Mouse (Mus musculus): ENCODE measurements around the gene Clasrp. TPM values are rescaled to one million over a fixed set of nuclear protein-coding genes. Genes with fewer than 3 reads are reported as not detected.

Gene Clasrp
- polyA plus RNA-seq (2016; fragmentation: Nextera tagmentation; extraction: Ambion mirVana): 77.4 and 78.4 TPM in 2 replicates

DNA sequence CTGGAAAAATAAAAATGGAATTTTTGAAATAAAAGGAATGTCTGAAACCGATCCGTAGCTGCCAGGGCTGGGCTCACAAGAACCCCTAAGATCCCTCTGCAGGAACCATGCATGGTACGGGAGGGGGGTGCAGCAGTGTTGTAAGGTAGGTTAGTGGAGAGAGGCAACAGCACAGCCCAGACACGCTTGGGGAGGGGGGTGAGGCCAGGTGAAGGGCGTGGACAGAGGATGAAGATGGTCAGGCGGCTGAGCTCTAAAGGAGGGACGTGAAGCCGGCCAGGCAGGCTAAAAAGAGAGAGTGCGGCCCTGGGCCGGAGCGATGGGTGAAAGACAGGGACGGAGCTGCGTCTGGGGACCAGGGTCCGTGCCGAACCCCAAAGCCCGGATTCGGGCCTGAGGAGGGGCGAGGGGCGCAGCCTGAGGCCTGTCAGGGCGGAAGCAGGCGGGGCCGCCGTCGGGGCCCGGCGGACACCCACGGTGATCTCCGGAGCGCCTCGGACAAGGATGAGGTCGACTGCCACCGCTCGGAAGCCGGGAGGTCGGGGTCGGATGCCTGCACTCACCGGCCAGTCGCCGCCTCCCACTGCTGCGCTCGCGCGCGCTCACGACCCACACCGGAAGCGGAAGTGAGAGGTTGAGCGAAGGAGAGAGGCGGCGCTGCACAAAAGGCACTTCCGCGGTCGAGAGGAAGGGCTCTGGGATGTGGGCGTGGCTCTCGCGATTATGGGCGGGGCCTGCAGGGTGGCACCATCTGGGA, at the start of gene Clasrp:
Gene Clasrp, minus strand, starts transcription at position 638 of the 757 bp plus-strand sequence.
- Histone ChIP-seq H3K27ac (peak within 1 kb of the TSS; percentile 75), H3K4me1 (replicated peaks) (peaks cover 14% of the 10 kb centered on the region), H3K9ac (replicated peaks) (peak within 1 kb of the TSS; percentile 94), H3K4me2 (peak within 1 kb of the TSS; percentile 89), H3K9me3 (no peaks in the 10 kb centered on the region), H3K4me3 (replicated peaks) (peak within 1 kb of the TSS; percentile 99), H3K27me3 (no peaks in the 10 kb centered on the region), H3K36me3 (peaks cover 41% of the 10 kb centered on the region)
- peak; percentile 85 for ATAC-seq (ENCODE audit: insufficient number of reproducible peaks, insufficient read depth, low FRiP score, low TSS enrichment, low read depth)
- WGBS: 1% methylated on average over 57 of the region's 57 CpGs

GRCm38 (mm10) chr7:19652614-19653013, 48.3 kb upstream of the Clasrp start:
- 90% methylated on average over 2 of the region's 2 CpGs for WGBS
- H3K36me3 ChIP-seq: peaks cover 86% of the 10 kb centered on the region
- H3K4me1 ChIP-seq (replicated peaks): no peaks in the 10 kb centered on the region
- no peak for ATAC-seq (ENCODE audit: insufficient number of reproducible peaks, insufficient read depth, low FRiP score, low TSS enrichment, low read depth)
- no peak overlapping the region for H3K4me2 ChIP-seq
- no peak overlapping the region for H3K27ac ChIP-seq
- H3K9ac ChIP-seq (replicated peaks): no peak overlapping the region
- H3K27me3 ChIP-seq: no peaks in the 10 kb centered on the region
- H3K4me3 ChIP-seq (replicated peaks): no peak overlapping the region
- H3K9me3 ChIP-seq: no peaks in the 10 kb centered on the region

GRCm38 (mm10) chr7:19651063-19651786, 46.9 kb upstream of the Clasrp start:
- Histone ChIP-seq H3K9me3 (no peaks in the 10 kb centered on the region), H3K36me3 (peaks cover 89% of the 10 kb centered on the region), H3K9ac (replicated peaks) (no peak overlapping the region), H3K4me2 (no peak overlapping the region), H3K27me3 (no peaks in the 10 kb centered on the region), H3K4me1 (replicated peaks) (no peaks in the 10 kb centered on the region), H3K4me3 (replicated peaks) (no peak overlapping the region), H3K27ac (no peak overlapping the region)
- ATAC-seq (ENCODE audit: insufficient number of reproducible peaks, insufficient read depth, low FRiP score, low TSS enrichment, low read depth): no peak
- 93% methylated on average over 6 of the region's 6 CpGs for WGBS

- H3K9me3 ChIP-seq: no peaks in the 10 kb centered on the region
- H3K27me3 ChIP-seq: no peaks in the 10 kb centered on the region
- no peak overlapping the region for H3K9ac ChIP-seq (replicated peaks)
- H3K27ac ChIP-seq: no peak overlapping the region
- 88% methylated on average over 4 of the region's 4 CpGs for WGBS
- H3K36me3 ChIP-seq: peaks cover 98% of the 10 kb centered on the region
- no peak overlapping the region for H3K4me3 ChIP-seq (replicated peaks)
- no peak overlapping the region for H3K4me2 ChIP-seq
- ATAC-seq (ENCODE audit: insufficient number of reproducible peaks, insufficient read depth, low FRiP score, low TSS enrichment, low read depth): no peak
- H3K4me1 ChIP-seq (replicated peaks): no peaks in the 10 kb centered on the region
These were observed 36.9 kb upstream of the Clasrp start for GRCm38 (mm10) chr7:19641223-19641622.

DNA sequence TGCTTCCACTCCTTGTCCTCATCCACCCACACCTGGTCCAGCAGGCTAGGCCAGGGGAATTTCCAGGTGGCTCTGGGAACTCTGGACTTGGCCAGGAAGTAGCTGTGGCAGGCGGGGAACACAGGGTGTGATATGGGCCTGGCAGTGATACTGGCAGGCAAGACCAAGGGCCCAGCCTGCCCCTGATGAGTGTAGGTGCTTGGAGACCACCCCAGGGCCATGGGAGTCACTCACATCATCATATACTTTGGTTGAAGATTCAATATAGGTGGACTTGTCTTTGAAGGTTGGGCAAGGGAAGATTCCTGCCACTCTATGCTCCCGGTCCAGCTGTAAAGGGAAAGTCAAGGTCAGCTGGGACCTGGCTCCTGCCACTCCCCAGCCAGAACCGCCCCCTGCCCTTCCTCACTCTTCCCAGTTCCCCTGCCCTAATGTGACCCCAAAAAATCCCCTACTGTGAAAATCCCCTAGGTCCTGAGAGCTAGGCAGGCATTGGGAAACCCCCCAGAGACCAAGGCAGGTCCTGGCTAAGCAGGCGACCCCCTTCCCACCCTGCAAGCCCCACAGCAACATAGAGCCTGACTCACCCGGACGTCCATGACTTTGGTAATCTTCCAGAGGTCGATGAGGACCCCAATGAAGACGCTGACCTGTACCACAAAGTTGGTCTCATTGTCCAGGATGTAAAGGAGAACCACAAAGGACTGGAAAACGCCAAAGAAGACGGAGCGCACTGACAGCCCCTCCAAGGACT, 31.0 kb upstream of the Clasrp start:
- H3K27me3 ChIP-seq: no peaks in the 10 kb centered on the region
- peaks cover 87% of the 10 kb centered on the region for H3K36me3 ChIP-seq
- H3K9ac ChIP-seq (replicated peaks): no peak overlapping the region
- ATAC-seq (ENCODE audit: insufficient number of reproducible peaks, insufficient read depth, low FRiP score, low TSS enrichment, low read depth): no peak
- H3K4me3 ChIP-seq (replicated peaks): no peak overlapping the region
- H3K4me2 ChIP-seq: no peak overlapping the region
- H3K9me3 ChIP-seq: no peaks in the 10 kb centered on the region
- WGBS: 90% methylated on average over 11 of the region's 11 CpGs
- no peaks in the 10 kb centered on the region for H3K4me1 ChIP-seq (replicated peaks)
- no peak overlapping the region for H3K27ac ChIP-seq

GRCm38 (mm10) chr7:19634591-19634990, 30.3 kb upstream of the Clasrp start:
- Histone ChIP-seq H3K9me3 (no peaks in the 10 kb centered on the region), H3K27me3 (no peaks in the 10 kb centered on the region), H3K36me3 (peaks cover 81% of the 10 kb centered on the region), H3K4me2 (no peak overlapping the region), H3K27ac (no peak overlapping the region), H3K9ac (replicated peaks) (no peak overlapping the region), H3K4me1 (replicated peaks) (0 out of 2 replicates have a peak, but pooled peaks cover under 1% of the 10 kb centered on the region), H3K4me3 (replicated peaks) (no peak overlapping the region)
- 93% methylated on average over 2 of the region's 2 CpGs for WGBS
- no peak for ATAC-seq (ENCODE audit: insufficient number of reproducible peaks, insufficient read depth, low FRiP score, low TSS enrichment, low read depth)

- Histone ChIP-seq H3K27ac (no peak overlapping the region), H3K36me3 (peaks cover 73% of the 10 kb centered on the region), H3K9me3 (no peaks in the 10 kb centered on the region), H3K4me1 (replicated peaks) (0 out of 2 replicates have a peak, but pooled peaks cover 2% of the 10 kb centered on the region), H3K4me3 (replicated peaks) (no peak overlapping the region), H3K27me3 (no peaks in the 10 kb centered on the region), H3K9ac (replicated peaks) (no peak overlapping the region), H3K4me2 (no peak overlapping the region)
- ATAC-seq (ENCODE audit: insufficient number of reproducible peaks, insufficient read depth, low FRiP score, low TSS enrichment, low read depth): no peak
- 93% methylated on average over 15 of the region's 15 CpGs for WGBS
These were observed 29.6 kb upstream of the Clasrp start for GRCm38 (mm10) chr7:19633855-19634254.

DNA sequence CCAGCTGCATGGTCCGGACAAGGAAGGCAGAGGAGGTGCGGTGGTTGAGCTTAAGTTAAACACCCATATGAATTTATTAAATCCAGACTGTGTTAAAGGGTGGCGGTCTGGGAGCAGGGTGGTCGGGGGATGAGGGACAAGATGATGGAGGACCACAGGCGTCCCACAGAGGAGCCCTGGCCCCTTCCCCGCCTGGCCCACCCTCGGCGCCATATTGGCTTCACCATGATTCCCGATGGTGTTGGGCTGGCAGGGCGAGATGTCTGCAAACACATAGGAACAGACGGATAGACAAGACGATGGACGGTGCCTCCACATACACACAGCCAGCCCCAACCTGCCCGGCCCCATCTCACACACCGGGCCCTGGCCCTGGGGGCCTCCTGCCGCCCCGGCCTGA, 28.9 kb upstream of the Clasrp start:
- no peak for ATAC-seq (ENCODE audit: insufficient number of reproducible peaks, insufficient read depth, low FRiP score, low TSS enrichment, low read depth)
- no peak overlapping the region for H3K27ac ChIP-seq
- H3K27me3 ChIP-seq: no peaks in the 10 kb centered on the region
- no peaks in the 10 kb centered on the region for H3K9me3 ChIP-seq
- peaks cover 67% of the 10 kb centered on the region for H3K36me3 ChIP-seq
- H3K4me2 ChIP-seq: no peak overlapping the region
- H3K9ac ChIP-seq (replicated peaks): no peak overlapping the region
- no peak overlapping the region for H3K4me3 ChIP-seq (replicated peaks)
- 90% methylated on average over 17 of the region's 17 CpGs for WGBS
- H3K4me1 ChIP-seq (replicated peaks): 0 out of 2 replicates have a peak, but pooled peaks cover 2% of the 10 kb centered on the region

- Histone ChIP-seq H3K27me3 (no peaks in the 10 kb centered on the region), H3K4me3 (replicated peaks) (no peak overlapping the region), H3K9ac (replicated peaks) (no peak overlapping the region), H3K4me2 (no peak overlapping the region), H3K36me3 (peaks cover 62% of the 10 kb centered on the region), H3K27ac (no peak overlapping the region), H3K9me3 (no peaks in the 10 kb centered on the region), H3K4me1 (replicated peaks) (0 out of 2 replicates have a peak, but pooled peaks cover 2% of the 10 kb centered on the region)
- ATAC-seq (ENCODE audit: insufficient number of reproducible peaks, insufficient read depth, low FRiP score, low TSS enrichment, low read depth): no peak
These were observed 28.4 kb upstream of the Clasrp start for GRCm38 (mm10) chr7:19632720-19633119.

GRCm38 (mm10) chr7:19632275-19632674, 28.0 kb upstream of the Clasrp start:
- Histone ChIP-seq H3K9me3 (no peaks in the 10 kb centered on the region), H3K4me3 (replicated peaks) (no peak overlapping the region), H3K36me3 (peaks cover 58% of the 10 kb centered on the region)

DNA sequence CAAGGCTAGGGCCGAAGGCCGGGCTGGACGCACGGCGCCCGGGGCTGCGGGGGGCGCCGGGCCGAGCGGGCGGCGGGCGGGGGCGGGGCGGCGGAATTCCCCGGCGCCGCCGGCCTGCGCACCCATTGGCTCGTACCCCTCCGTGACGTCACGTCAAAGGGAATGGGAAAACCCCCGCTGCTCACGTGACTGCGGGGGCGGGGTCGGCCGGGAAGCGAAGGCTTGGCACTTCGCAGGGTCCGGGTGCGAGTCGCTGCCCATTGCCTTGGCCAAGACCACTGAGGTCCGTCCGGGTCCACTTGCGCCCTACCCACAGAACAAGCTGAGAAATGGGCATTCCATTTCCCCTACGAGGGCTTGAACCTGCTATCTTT, 25.1 kb upstream of the Clasrp start, which contains the start of gene Relb:
Gene Relb, minus strand, starts transcription at position 78 of the 374 bp plus-strand sequence.
- H3K36me3 ChIP-seq: peaks cover 28% of the 10 kb centered on the region
- peak within 1 kb of the TSS; percentile 80 for H3K27ac ChIP-seq
- peak within 1 kb of the TSS; percentile 57 for H3K9ac ChIP-seq (replicated peaks)
- peak within 1 kb of the TSS; percentile 84 for H3K4me2 ChIP-seq
- ATAC-seq (ENCODE audit: insufficient number of reproducible peaks, insufficient read depth, low FRiP score, low TSS enrichment, low read depth): peak; percentile 44
- H3K4me1 ChIP-seq (replicated peaks): 0 out of 2 replicates have a peak, but pooled peaks cover 2% of the 10 kb centered on the region
- no peaks in the 10 kb centered on the region for H3K9me3 ChIP-seq
- WGBS: under 1% methylated on average over 34 of the region's 41 CpGs
- no peaks in the 10 kb centered on the region for H3K27me3 ChIP-seq
- peak within 1 kb of the TSS; percentile 78 for H3K4me3 ChIP-seq (replicated peaks)

More at GRCm38 (mm10) chr7:19632275-19632674, 28.0 kb upstream of the Clasrp start:
- Histone ChIP-seq H3K4me1 (replicated peaks) (0 out of 2 replicates have a peak, but pooled peaks cover 2% of the 10 kb centered on the region), H3K4me2 (no peak overlapping the region), H3K27me3 (no peaks in the 10 kb centered on the region), H3K27ac (no peak overlapping the region), H3K9ac (replicated peaks) (no peak overlapping the region)
- ATAC-seq (ENCODE audit: insufficient number of reproducible peaks, insufficient read depth, low FRiP score, low TSS enrichment, low read depth): no peak
